Mouse (Mus musculus) intestine, embryonic 15.5 days (tissue): ENCODE results near the gene Aqp2. TPM values are rescaled to one million over a fixed set of nuclear protein-coding genes. Genes with fewer than 3 reads are reported as not detected.

Experiments
- ATAC-seq: fragments of 200-750 bp; cut with Nextera tagmentation; 2 replicates; pipeline ENCODE4 v1.8.0; 2017; ENCODE audit warnings: moderate TSS enrichment, moderate library complexity
- H3K27ac ChIP-seq: fragments of 300-500 bp; sonication (generic); 2 replicates; pipeline ENCODE4 v1.5.1; 2015; ENCODE audit warnings: mild to moderate bottlenecking, inconsistent platforms
- H3K27me3 ChIP-seq: fragments of 300-500 bp; sonication (generic); replicated peaks from 2 replicates; pipeline ENCODE4 v1.6.1; 2015; ENCODE audit warnings: inconsistent platforms
- H3K36me3 ChIP-seq: fragments of 300-500 bp; sonication (generic); 2 replicates; pipeline ENCODE4 v1.6.1; 2015; ENCODE audit warnings: inconsistent platforms
- H3K4me1 ChIP-seq: fragments of 300-500 bp; sonication (generic); replicated peaks from 2 replicates; pipeline ENCODE4 v1.6.1; 2015; ENCODE audit warnings: inconsistent platforms
- H3K4me2 ChIP-seq: fragments of 300-500 bp; sonication (generic); replicated peaks from 2 replicates; pipeline ENCODE4 v1.6.1; 2015; ENCODE audit warnings: mild to moderate bottlenecking, inconsistent platforms
- H3K4me3 ChIP-seq: fragments of 300-500 bp; sonication (generic); replicated peaks from 2 replicates; pipeline ENCODE4 v1.5.1; 2015; ENCODE audit warnings: inconsistent platforms
- H3K9ac ChIP-seq: fragments of 300-500 bp; sonication (generic); 2 replicates; pipeline ENCODE4 v1.6.1; 2015; ENCODE audit warnings: inconsistent platforms
- H3K9me3 ChIP-seq: fragments of 300-500 bp; sonication (generic); 2 replicates; pipeline ENCODE4 v1.6.1; 2016; ENCODE audit warnings: inconsistent platforms
- WGBS: fragments of 180-500 bp; shearing (Covaris S2); methylation state at CpG from one replicate; pipeline ENCODE4 v1.1.7; 2015; 5-methylcytosine and 5-hydroxymethylcytosine counted together
- polyA plus RNA-seq: library from polyadenylated mRNA; unstranded; fragments of >200 nt; fragmentation: Nextera tagmentation; extraction: Ambion mirVana; gene quantifications from 2 replicates; pipeline ENCODE4 v1.2.1, GENCODE M21; 2015

Gene Aqp2
- polyA plus RNA-seq, 1 experiment from 2014 or later = not detected

DNA sequence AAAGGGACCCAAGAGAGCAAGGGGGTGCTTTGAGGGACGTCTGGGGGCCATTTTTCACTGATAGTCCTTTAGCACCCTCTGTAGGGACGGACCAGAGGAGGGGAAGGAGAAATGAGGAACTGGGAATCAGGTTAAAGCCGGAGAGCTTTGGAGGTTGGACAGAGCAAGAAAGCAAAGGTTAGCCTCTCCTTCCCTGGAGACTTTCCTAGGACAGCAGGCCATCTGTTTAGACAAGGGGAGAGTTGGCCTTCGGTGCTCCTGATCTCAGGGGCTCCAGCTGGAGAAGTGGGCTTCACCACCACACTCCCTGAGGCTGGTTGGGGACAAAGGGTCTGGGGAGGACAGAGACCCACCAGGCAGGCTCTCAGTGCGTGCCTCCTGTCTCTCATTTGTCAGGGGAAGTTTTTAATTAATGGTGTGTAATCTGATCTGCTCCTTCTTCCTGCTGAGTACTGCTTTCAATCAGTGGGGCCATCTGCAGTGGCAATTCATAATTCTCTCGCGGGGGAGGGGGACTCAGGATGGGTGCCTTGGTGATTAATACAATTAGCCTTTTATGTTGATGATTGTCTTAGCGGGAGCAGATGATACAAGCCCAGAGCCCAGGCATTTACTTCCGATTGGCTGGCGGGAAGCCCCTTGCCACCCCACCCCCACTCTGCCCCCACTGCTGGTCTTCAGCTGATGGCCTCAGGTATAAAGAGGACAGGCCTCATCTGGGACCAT lies 28.7 kb downstream of the Aqp2 start:
- Histone ChIP-seq H3K4me1 (peaks cover 21% of the 10 kb centered on the region), H3K27ac (no peak overlapping the region), H3K4me2 (no peak overlapping the region), H3K9me3 (no peaks in the 10 kb centered on the region), H3K9ac (no peak overlapping the region), H3K4me3 (no peak overlapping the region), H3K27me3 (0 out of 2 replicates have a peak, but pooled peaks cover 2% of the 10 kb centered on the region), H3K36me3 (no peaks in the 10 kb centered on the region)
- 22% methylated on average over 10 of the region's 10 CpGs for WGBS
- peak; percentile 36; the same call in 1 of the 2 replicates for ATAC-seq

DNA sequence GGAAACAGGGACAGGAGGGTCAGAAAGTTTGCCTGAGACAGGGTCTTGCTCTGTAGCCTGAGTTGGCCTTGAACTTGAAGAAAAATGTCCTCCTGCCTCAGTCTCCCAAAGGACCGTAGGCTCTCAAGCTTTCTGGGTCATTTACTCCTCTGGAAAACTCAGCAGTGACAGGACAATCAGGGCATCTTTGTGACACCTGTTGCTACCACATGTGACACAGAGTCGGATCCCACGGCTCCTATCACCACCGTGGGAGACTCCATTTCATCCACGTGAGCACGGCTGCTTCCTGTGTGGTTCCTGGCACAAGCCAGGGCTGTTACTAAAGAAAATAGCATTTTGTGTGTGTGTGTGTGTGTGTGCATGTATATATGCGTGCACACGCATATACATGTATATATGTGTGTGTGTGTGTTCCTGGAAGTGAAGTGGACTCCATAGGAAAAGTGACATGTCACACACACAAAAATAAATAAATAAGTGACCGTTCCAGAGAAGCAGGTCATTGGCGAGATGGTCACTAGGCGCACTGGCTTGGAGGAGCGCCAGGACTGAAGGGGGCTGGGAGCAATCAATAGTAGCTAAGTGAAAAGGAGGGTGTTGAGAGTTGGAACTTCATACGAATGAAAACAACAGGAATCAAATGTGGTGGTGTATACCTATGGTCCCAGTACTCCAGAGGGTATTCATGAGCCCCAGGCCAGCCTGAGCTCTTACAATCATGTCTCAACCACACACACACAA lies 29.7 kb downstream of the Aqp2 start:
- peaks cover 17% of the 10 kb centered on the region for H3K4me1 ChIP-seq
- H3K27me3 ChIP-seq = 0 out of 2 replicates have a peak, but pooled peaks cover 2% of the 10 kb centered on the region
- H3K9ac ChIP-seq = no peak overlapping the region
- WGBS = 84% methylated on average over 13 of the region's 13 CpGs
- H3K27ac ChIP-seq = no peak overlapping the region
- no peak overlapping the region for H3K4me2 ChIP-seq
- no peak for ATAC-seq
- H3K9me3 ChIP-seq = no peaks in the 10 kb centered on the region
- H3K36me3 ChIP-seq = no peaks in the 10 kb centered on the region
- no peak overlapping the region for H3K4me3 ChIP-seq

DNA sequence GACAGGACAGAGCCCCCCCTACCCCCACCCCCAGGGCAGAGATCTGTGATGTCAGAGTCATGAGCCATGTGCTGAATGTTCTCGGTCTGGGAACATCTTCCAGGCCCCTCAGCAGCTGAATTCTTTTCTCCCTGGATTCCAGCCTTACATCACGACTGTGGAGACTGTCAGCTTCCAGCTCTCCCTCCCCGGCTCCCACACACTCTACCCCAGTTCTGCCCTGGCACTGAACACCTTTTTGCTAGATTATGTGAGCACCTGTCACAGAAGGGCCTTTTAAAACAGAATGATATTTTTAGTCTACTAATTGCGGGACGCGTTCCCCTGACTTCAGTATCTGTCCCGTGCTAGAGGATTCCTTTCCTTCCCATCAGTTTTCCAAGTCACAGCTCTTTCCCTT lies 32.7 kb downstream of the Aqp2 start:
- ATAC-seq = peak; percentile 15; the same call in 1 of the 2 replicates
- H3K27ac ChIP-seq = no peak overlapping the region
- H3K4me2 ChIP-seq = no peak overlapping the region
- 53% methylated on average over 7 of the region's 7 CpGs for WGBS
- peaks cover 28% of the 10 kb centered on the region for H3K4me1 ChIP-seq
- H3K9ac ChIP-seq = no peak overlapping the region
- H3K9me3 ChIP-seq = no peaks in the 10 kb centered on the region
- H3K27me3 ChIP-seq = 0 out of 2 replicates have a peak, but pooled peaks cover 2% of the 10 kb centered on the region
- no peaks in the 10 kb centered on the region for H3K36me3 ChIP-seq
- H3K4me3 ChIP-seq = no peak overlapping the region

DNA sequence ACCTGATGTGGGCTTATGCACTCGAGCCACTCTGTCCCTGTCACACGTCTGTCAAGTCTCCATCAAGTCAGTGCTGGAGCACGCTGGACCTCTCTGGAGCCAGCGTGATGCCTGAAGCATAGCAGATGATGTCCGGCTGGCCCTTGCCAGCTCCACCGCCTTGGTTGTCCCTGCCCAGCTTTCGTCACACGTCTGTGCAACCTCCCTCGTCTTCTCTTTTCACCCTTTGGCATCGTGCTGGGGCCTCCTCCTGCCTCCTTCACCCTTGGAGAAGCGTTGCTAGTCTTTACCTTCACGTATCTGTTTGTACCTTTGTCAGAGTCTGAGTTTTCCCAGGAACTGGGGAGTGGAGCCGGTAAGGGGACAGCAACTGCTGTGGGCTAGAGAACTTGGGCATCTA lies 35.4 kb downstream of the Aqp2 start:
- no peak overlapping the region for H3K4me2 ChIP-seq
- no peak overlapping the region for H3K4me3 ChIP-seq
- no peak overlapping the region for H3K9ac ChIP-seq
- no peaks in the 10 kb centered on the region for H3K27me3 ChIP-seq
- no peak overlapping the region for H3K27ac ChIP-seq
- ATAC-seq = no peak
- peaks cover 15% of the 10 kb centered on the region for H3K4me1 ChIP-seq
- H3K36me3 ChIP-seq = no peaks in the 10 kb centered on the region
- WGBS = 73% methylated on average over 13 of the region's 13 CpGs
- H3K9me3 ChIP-seq = no peaks in the 10 kb centered on the region

DNA sequence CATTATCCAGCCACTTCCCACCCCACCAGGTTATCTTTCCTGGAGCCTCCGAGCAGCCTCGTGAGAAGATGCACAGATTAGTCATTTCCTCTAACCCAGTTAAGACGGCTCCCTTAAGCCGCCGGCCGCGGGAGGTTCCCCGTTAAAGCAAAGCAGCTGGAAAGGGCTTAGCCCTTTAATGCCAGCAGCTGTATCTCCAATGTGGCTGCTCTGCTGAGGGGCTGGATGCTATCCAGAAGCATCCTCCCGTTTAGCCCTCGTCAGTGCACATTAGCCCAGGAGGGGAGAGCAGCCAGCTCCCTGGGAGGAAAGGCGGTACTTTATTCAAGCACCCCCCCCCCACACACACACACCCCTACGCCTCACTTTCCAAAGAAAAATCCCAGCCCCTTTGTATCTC lies 35.9 kb downstream of the Aqp2 start:
- Histone ChIP-seq H3K27me3 (no peaks in the 10 kb centered on the region), H3K9ac (no peak overlapping the region), H3K4me1 (peaks cover 15% of the 10 kb centered on the region), H3K4me2 (peak overlapping the region; percentile 22; the same call in 1 of the 2 replicates), H3K9me3 (no peaks in the 10 kb centered on the region), H3K36me3 (0 out of 2 replicates have a peak, but pooled peaks cover 1% of the 10 kb centered on the region), H3K4me3 (no peak overlapping the region), H3K27ac (0 out of 2 replicates have a peak overlapping the region, but pooled peaks have one; percentile 18)
- ATAC-seq = peak; percentile 67
- 3% methylated on average over 12 of the region's 12 CpGs for WGBS

DNA sequence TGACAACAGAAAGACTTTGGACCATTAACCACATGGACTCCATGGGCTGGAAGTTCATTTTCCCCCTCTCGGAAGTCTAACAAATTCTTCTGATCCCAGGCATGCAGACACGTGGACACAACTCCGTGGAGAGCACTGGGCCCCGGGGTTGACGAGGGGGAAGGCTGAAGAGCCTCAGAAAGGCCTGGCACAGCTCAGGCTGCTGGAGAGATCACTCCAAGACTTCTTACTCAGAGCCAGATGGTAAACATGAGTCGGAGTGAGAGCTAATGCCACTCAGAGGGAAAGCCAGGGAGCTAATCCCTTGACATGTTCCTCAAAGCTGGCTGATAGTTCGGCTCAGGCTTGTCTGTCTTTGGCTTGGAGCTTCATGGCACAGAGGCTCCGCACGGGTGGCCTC lies 36.4 kb downstream of the Aqp2 start:
- H3K4me2 ChIP-seq = no peak overlapping the region
- H3K4me3 ChIP-seq = no peak overlapping the region
- WGBS = 36% methylated on average over 9 of the region's 9 CpGs
- 0 out of 2 replicates have a peak overlapping the region, but pooled peaks have one; percentile 18 for H3K27ac ChIP-seq
- H3K27me3 ChIP-seq = no peaks in the 10 kb centered on the region
- H3K9me3 ChIP-seq = no peaks in the 10 kb centered on the region
- 0 out of 2 replicates have a peak, but pooled peaks have one; percentile 33 for ATAC-seq
- 0 out of 2 replicates have a peak, but pooled peaks cover 4% of the 10 kb centered on the region for H3K36me3 ChIP-seq
- no peak overlapping the region for H3K9ac ChIP-seq
- H3K4me1 ChIP-seq = peaks cover 15% of the 10 kb centered on the region

DNA sequence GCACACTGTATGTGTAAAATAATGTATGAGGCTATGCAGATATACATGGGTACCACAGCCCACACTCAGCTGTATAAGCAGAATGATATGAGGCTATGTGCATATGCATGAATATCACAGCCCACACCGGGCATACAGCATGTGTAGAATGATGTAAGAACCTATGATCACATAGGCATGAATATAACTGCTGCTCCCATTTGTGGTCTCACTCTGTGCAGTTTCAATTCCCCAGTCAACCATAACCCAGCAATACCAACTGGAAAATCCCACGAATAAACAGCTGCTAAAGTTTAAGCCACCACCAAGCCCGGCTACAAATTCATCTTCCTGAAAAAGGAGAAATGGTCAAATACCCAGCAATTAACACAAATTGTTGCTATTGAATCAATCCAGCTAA lies 39.7 kb downstream of the Aqp2 start:
- Histone ChIP-seq H3K36me3 (peaks cover 13% of the 10 kb centered on the region), H3K27me3 (no peaks in the 10 kb centered on the region), H3K9ac (no peak overlapping the region), H3K4me2 (no peak overlapping the region), H3K4me3 (no peak overlapping the region), H3K9me3 (no peaks in the 10 kb centered on the region), H3K27ac (no peak overlapping the region), H3K4me1 (peaks cover 15% of the 10 kb centered on the region)
- WGBS = 85% methylated on average over 3 of the region's 3 CpGs
- no peak for ATAC-seq

DNA sequence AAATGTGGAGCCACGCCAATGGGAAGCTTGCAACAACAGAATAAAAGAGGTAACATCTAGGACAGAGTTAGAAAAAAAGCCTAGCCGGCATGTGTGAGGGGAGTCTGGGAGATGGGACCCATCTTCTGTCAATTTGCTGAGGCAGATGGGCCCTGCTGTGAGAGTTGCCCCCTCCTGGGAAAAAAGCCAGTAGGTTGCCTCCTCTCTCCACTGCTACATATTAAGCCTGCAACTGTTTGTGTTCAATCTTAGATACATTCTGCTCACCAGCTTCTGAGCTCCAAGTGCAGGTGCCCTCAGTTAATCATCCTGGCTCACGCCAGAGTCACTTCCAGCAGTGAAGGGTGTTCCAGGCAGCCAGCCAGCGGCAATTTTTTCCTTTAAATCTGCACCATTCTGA lies 41.0 kb downstream of the Aqp2 start:
- no peak for ATAC-seq
- Histone ChIP-seq H3K4me2 (no peak overlapping the region), H3K4me1 (peaks cover 9% of the 10 kb centered on the region), H3K4me3 (no peak overlapping the region), H3K27me3 (no peaks in the 10 kb centered on the region), H3K9me3 (no peaks in the 10 kb centered on the region), H3K27ac (no peak overlapping the region), H3K36me3 (peaks cover 22% of the 10 kb centered on the region), H3K9ac (no peak overlapping the region)
- 69% methylated on average over 4 of the region's 4 CpGs for WGBS

DNA sequence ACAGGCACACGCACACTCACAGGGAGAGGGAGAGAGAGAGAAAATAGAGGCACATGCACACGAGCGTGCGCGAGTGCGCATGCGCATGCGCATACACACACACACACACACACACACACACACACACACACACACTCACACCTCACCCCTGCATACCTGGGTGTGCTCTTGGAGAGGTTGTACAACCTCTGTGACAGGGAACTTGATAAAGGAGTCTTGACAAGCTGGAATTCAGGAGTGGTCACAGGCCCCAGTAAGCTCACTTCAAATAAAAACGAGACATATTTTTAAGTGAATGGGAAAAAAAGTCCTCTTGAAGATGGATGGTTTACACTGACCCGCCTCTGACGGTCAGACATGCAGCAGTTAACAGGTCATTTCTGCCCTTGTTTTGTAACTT lies 43.2 kb downstream of the Aqp2 start:
- H3K9ac ChIP-seq = no peak overlapping the region

DNA sequence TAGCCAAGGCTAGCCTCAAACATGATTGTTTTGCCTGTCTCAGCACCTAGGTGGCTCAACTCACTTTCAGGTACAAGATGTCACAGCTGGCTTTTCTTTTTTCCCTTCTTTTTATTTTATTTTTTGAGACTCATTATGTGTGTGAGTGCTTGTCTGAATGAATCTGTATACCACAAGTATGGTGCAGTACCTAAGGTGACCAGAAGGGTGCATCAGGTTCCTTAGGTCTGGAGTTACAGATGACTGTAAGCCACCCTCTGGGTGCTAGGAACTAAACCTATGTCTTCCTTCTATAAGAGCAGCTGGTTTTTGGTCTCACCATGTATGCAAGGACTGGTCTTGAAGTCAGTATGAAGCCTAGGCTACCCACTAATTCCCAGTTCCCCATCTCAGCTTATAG lies 52.8 kb downstream of the Aqp2 start:
- Histone ChIP-seq H3K9ac (no peak overlapping the region), H3K4me2 (no peak overlapping the region), H3K27me3 (no peaks in the 10 kb centered on the region), H3K9me3 (no peaks in the 10 kb centered on the region), H3K36me3 (peaks cover 66% of the 10 kb centered on the region), H3K4me3 (no peak overlapping the region), H3K4me1 (no peaks in the 10 kb centered on the region), H3K27ac (no peak overlapping the region)
- ATAC-seq = no peak

More for the DNA sequence above, 43.2 kb downstream of the Aqp2 start:
- Histone ChIP-seq H3K27ac (no peak overlapping the region), H3K9me3 (no peaks in the 10 kb centered on the region), H3K27me3 (no peaks in the 10 kb centered on the region), H3K4me2 (no peak overlapping the region), H3K4me3 (no peak overlapping the region), H3K4me1 (no peaks in the 10 kb centered on the region), H3K36me3 (peaks cover 40% of the 10 kb centered on the region)
- ATAC-seq = no peak
- WGBS = 91% methylated on average over 11 of the region's 11 CpGs
